Mouse (Mus musculus) myocyte (in vitro differentiated cells): ENCODE measurements around the gene Irx6.

Experiments
- CEBPB ChIP-seq: IDR thresholded peaks from 2 replicates; pipeline ENCODE4 v1.6.1; 2011; ENCODE audit warnings: mild to moderate bottlenecking, moderate library complexity; ENCODE audit not compliant: poor library complexity, insufficient read depth, severe bottlenecking
- MAX ChIP-seq: IDR thresholded peaks from one replicate; pipeline ENCODE4 v1.6.1; 2011; ENCODE audit warnings: low read depth, mild to moderate bottlenecking, control low read depth
- MYOD1 ChIP-seq, 3 experiments: IDR thresholded peaks; one replicate each; pipeline ENCODE4 v1.6.1; 2011; ENCODE audit warnings: control low read depth in 2 of 3, low read depth in 2 of 3, mild to moderate bottlenecking in 2 of 3, moderate library complexity in 1 of 3; ENCODE audit not compliant: insufficient read length in 2 of 3, control insufficient read depth in 1 of 3
- POLR2A ChIP-seq: IDR thresholded peaks from one replicate; pipeline ENCODE4 v1.6.1; 2011; ENCODE audit warnings: low read depth, mild to moderate bottlenecking, control low read depth, moderate library complexity; ENCODE audit not compliant: insufficient read length
- TCF12 ChIP-seq: IDR thresholded peaks from one replicate; pipeline ENCODE4 v1.6.1; 2011; ENCODE audit warnings: mild to moderate bottlenecking, control low read depth; ENCODE audit not compliant: poor library complexity, insufficient read depth, severe bottlenecking
- USF1 ChIP-seq: IDR thresholded peaks from one replicate; pipeline ENCODE4 v1.6.1; 2011; ENCODE audit warnings: low read depth, mild to moderate bottlenecking, control low read depth, moderate library complexity

GRCm38 (mm10) chr8:92628711-92629650 lies 45.1 kb upstream of the Irx6 start:
- TF ChIP-seq CEBPB (no peak), TCF12 (no peak), MYOD1 (IDR thresholded peaks at IDR 0.05; ENCODE audit: control insufficient read depth in 1 of 3, insufficient read length in 2 of 3, low read depth in 2 of 3) (no peak), POLR2A (no peak), MAX (no peak), USF1 (no peak)
